ENCODE assay signal across 8 mouse cellular contexts in genomic region chr9:115120276-115120675, GRCm38 (mm10).
A peak's percentile ranks its signal among the peaks of the same experiment; 100 is the strongest.
DNase-seq lines count a peak whose midpoint lies in the region; ATAC-seq and TF ChIP-seq lines count a peak whose summit lies in the region.

No protein-coding gene starts in this region.

- H3K27me3 ChIP-seq in midbrain, embryonic 15.5 days (replicated peaks): no peaks in the 10 kb centered on the region
- H3K27me3 ChIP-seq in midbrain, embryonic 10.5 days (ENCODE audit: low read depth, poor library complexity, severe bottlenecking): no peaks in the 10 kb centered on the region
- H3K27me3 ChIP-seq in small intestine, adult 2 months (ENCODE audit: control insufficient read depth, insufficient read depth, low read length): no peaks in the 10 kb centered on the region

- H3K36me3 ChIP-seq in midbrain, embryonic 15.5 days (replicated peaks): no peaks in the 10 kb centered on the region
- no peaks in the 10 kb centered on the region for H3K36me3 ChIP-seq in midbrain, embryonic 10.5 days
- no peaks in the 10 kb centered on the region for H3K36me3 ChIP-seq in small intestine, adult 2 months (ENCODE audit: control insufficient read depth, insufficient read depth, low read length)

- no peaks in the 10 kb centered on the region for H3K9me3 ChIP-seq in midbrain, embryonic 15.5 days
- H3K9me3 ChIP-seq in midbrain, embryonic 10.5 days (replicated peaks): no peaks in the 10 kb centered on the region

- TF ChIP-seq CTCF in small intestine, adult 2 months (IDR thresholded peaks at IDR 0.05; ENCODE audit: extremely low read depth, insufficient read length, insufficient replicate concordance, low read depth, low read length): no peak

- no peak for ATAC-seq in midbrain, embryonic 15.5 days (replicated peaks)
- no peak for ATAC-seq in monocyte, adult 5-6 weeks (replicated peaks; ENCODE audit: insufficient number of reproducible peaks, low FRiP score, low TSS enrichment, poor library complexity, severe bottlenecking)

- H3K4me3 ChIP-seq in midbrain, embryonic 15.5 days: no peak overlapping the region
- H3K4me3 ChIP-seq in midbrain, embryonic 10.5 days: no peak overlapping the region
- H3K4me3 ChIP-seq in small intestine, adult 2 months (ENCODE audit: low read depth, low read length): no peak overlapping the region

- H3K27ac ChIP-seq in midbrain, embryonic 15.5 days: 0 out of 2 replicates have a peak overlapping the region, but pooled peaks have one; percentile 10
- H3K27ac ChIP-seq in midbrain, embryonic 10.5 days (replicated peaks): no peak overlapping the region
- H3K27ac ChIP-seq in small intestine, adult 2 months (ENCODE audit: insufficient read depth, low read depth, low read length): 0 out of 2 replicates have a peak overlapping the region, but pooled peaks have one; percentile 6

- H3K9ac ChIP-seq in midbrain, embryonic 15.5 days: no peak overlapping the region

- 77% methylated on average over 5 of the region's 5 CpGs for WGBS in midbrain, embryonic 15.5 days
- 90% methylated on average over 5 of the region's 5 CpGs for WGBS in midbrain, embryonic 10.5 days
- 32% methylated on average over 5 of the region's 5 CpGs for WGBS in small intestine, adult 2 months

- no peak overlapping the region for H3K4me2 ChIP-seq in midbrain, embryonic 15.5 days

- peaks cover 13% of the 10 kb centered on the region for H3K4me1 ChIP-seq in midbrain, embryonic 15.5 days
- H3K4me1 ChIP-seq in midbrain, embryonic 10.5 days: no peaks in the 10 kb centered on the region
- peaks cover 17% of the 10 kb centered on the region for H3K4me1 ChIP-seq in small intestine, adult 2 months (ENCODE audit: control insufficient read depth, insufficient read depth, insufficient read length, low read length)

- no peak for TF ChIP-seq POLR2A in small intestine, adult 2 months (IDR thresholded peaks at IDR 0.05; ENCODE audit: low read depth, low read length)

- DNase-seq in cerebellum, postnatal 10 days: peak; percentile 36 to 51
- DNase-seq in cerebellum, adult 9-10 months: no peak
- DNase-seq in midbrain, embryonic 10.5 days (ENCODE audit: low spot score): no peak
- peak; percentile 76 to 81 for DNase-seq in kidney, postnatal 25 days
- no peak for DNase-seq in layer of hippocampus, adult 18-20 months (ENCODE audit: low spot score in 2 of 2)

Comparison
In these comparisons a context has a peak if more than half of its experiments do, and no peak if none do; other contexts are left out.
1. DNase-seq: peak in cerebellum, postnatal 10 days (2 of 2) and kidney, postnatal 25 days (2 of 2); none in cerebellum, adult 9-10 months (single experiment), midbrain, embryonic 10.5 days (single experiment) and layer of hippocampus, adult 18-20 months (0 of 2).